Mouse (Mus musculus) lung, adult 2 months (tissue): Measurements from ENCODE around the gene Hoxa7.

Experiments
- CTCF ChIP-seq: fragments of 200-500 bp; IDR thresholded peaks from 2 replicates; pipeline ENCODE4 v1.5.1; 2011; ENCODE audit warnings: mild to moderate bottlenecking, low read length, control low read depth; ENCODE audit not compliant: insufficient read depth
- POLR2A ChIP-seq: fragments of 200-500 bp; IDR thresholded peaks from 2 replicates; pipeline ENCODE4 v1.6.1; 2011; ENCODE audit warnings: low read depth, mild to moderate bottlenecking, control low read depth, low read length, borderline replicate concordance; ENCODE audit errors: extremely low read depth

- TF ChIP-seq CTCF, result no peak
- no peak for TF ChIP-seq POLR2A
Observed at GRCm38 (mm10) chr6:52176391-52176790, 45.3 kb downstream of the Hoxa7 start.
